Mouse (Mus musculus) thymus, adult 2 months (tissue): ENCODE data around the gene Moap1.

Experiments used
- CTCF ChIP-seq: fragments of 200-500 bp; IDR thresholded peaks from 2 replicates; pipeline ENCODE4 v1.5.1; 2012; ENCODE audit warnings: mild to moderate bottlenecking, control low read depth, low read length, moderate library complexity, borderline replicate concordance; ENCODE audit not compliant: control insufficient read depth, poor library complexity, insufficient read depth; ENCODE audit errors: extremely low read depth
- POLR2A ChIP-seq: fragments of 200-500 bp; IDR thresholded peaks from 2 replicates; pipeline ENCODE4 v1.6.1; 2012; ENCODE audit warnings: mild to moderate bottlenecking, low read length, control low read depth, moderate library complexity; ENCODE audit not compliant: control insufficient read depth, poor library complexity, insufficient read depth; ENCODE audit errors: extremely low read depth

DNA sequence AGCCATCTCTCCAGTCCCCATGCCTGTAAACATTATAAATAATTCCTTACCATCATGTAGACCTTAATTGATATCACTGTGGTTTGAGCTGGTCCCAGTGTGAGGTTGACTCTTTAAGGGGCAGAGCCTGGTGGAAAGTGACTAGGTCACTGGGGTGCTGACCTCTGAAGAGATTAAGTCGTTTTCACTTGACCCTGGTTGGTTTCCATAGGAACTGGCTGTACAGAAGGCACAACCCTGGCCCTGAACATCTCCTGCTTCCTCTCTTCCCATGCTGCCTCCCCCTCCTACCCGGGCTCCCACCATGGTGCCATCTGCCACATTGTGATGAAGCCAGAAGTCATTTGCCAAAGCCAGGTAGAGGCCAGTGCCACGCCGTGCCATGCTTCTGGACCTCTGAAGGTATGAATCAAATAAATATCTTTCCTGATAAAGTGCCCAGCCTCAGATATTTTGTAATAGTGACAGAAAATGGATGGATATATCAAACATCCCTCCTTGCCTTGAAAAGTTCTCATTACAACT is 32.5 kb downstream of the Moap1 start:
- TF ChIP-seq POLR2A (no peak), CTCF (no peak)
